Mouse (Mus musculus) small intestine, adult 2 months (tissue): Measurements from ENCODE around the gene Hoxb3.

Experiments
- CTCF ChIP-seq: fragments of 200-500 bp; IDR thresholded peaks from 2 replicates; pipeline ENCODE4 v1.5.1; 2012; ENCODE audit warnings: low read depth, mild to moderate bottlenecking, control low read depth, inconsistent platforms, low read length, moderate library complexity, mixed read lengths; ENCODE audit not compliant: insufficient replicate concordance, insufficient read length; ENCODE audit errors: extremely low read depth
- POLR2A ChIP-seq: fragments of 200-500 bp; IDR thresholded peaks from 2 replicates; pipeline ENCODE4 v1.6.1; 2012; ENCODE audit warnings: low read depth, mild to moderate bottlenecking, control low read depth, inconsistent platforms, low read length, moderate library complexity

DNA sequence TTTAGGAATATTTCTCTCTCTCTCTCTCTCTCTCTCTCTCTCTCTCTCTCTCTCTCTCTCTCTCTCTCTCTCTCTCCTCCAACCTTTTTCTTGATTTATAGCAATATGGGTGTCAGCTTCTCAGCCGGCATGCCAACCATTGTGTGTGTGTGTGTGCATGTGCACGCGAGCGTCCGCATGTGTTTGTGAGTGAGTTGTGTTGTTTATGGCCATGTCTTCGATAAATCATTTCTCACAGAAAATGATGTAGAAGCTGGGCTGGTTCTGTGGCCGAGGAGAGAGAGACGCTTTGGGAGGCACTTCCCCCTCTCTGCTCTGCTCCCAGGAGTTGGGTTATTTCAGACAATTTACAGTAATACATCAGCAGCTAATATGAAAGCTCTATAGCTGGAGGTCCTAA is 5.5 kb downstream of the Hoxb3 start:
- no peak for TF ChIP-seq POLR2A
- TF ChIP-seq CTCF = no peak
